Mouse (Mus musculus) gastrocnemius, postnatal 36 days (tissue): ENCODE measurements around the gene Tle3. TPM values are rescaled to one million over a fixed set of nuclear protein-coding genes. Genes with fewer than 3 reads are reported as not detected.
A peak's percentile ranks its signal among the peaks of the same experiment; 100 is the strongest.

Source experiments
- DNase-seq, 2 experiments: peaks; one replicate each; pipeline ENCODE4 v3.0.0; 2022
- intact Hi-C: fragments of 180-260 bp; cut with DNase I; formaldehyde crosslinking; loops from one replicate; pipeline ENCODE4 v1.15.1; 2025
- total RNA-seq, 2 experiments: library from RNA; stranded (reverse); gene quantifications; 2 replicates each; pipeline ENCODE4 v1.2.3; 2021

Tle3 gene
- total RNA-seq, 2 experiments from 2014 or later, result 6.3 to 7.0 TPM

DNA sequence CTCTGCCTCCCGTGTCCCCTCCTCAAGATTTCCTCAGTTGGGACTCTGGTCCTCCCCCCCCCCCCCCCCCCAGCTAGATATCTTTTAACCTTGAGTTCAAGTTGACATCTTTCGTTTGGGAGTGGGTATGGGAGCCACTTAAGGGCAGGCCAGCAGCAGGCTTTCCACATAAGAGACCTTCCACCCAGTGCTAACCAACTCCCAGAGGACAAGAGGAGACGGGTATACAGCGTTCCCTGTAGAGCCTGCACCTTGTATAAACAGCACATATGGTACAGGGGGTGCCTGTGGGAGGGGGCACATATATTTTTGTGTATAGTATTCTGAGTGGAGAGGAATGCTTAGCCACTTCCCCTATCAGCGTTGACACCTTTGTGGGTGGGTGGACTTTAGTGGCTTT, 2.8 kb downstream of the Tle3 start:
- intact Hi-C loops, result no loop called here
- DNase-seq, result no peak

DNA sequence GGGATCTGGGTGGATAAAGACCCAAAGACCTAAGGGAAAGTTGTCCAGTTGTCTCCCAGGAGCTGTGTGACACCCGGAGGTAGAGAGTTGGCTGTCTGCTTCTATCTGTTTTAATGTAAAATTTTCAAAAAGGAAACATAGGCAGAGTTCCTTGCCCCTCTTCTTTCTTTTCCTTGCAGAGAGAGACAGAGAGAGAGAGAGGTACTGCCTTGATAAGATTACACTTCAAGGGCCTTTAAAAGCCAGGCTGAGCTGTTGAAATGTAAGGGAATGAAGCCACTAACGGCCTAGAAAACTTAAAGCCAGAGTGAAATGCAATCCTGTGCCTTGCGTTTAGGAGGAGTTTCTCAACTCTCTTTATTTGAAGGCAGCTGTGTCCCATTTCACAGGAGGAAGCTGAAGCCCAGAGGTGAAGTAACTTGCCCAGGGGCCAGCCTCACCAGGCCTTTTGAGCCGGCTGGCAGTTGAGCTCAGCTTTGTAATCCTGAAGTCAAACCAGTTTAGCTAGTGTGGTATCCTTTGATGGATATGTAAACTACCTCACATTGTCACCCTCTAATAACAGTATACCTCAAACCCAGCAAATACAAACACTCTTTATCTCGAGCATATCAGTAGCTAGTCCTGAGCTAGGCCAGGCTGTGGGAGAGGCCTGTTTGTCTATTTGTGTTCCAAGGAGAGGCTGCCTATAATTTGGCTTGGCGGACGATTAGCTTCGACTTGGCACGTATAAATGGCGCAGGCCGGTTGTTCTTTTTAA, 3.8 kb downstream of the Tle3 start:
- no peak for DNase-seq
- intact Hi-C loops, result no loop called here

- no peak for DNase-seq
- intact Hi-C loops, result no loop called here
These were observed 4.5 kb downstream of the Tle3 start for GRCm38 (mm10) chr9:61376650-61377049.

- intact Hi-C loops, result no loop called here
- DNase-seq, result no peak
These were observed 5.7 kb downstream of the Tle3 start for GRCm38 (mm10) chr9:61377706-61378479.

DNA sequence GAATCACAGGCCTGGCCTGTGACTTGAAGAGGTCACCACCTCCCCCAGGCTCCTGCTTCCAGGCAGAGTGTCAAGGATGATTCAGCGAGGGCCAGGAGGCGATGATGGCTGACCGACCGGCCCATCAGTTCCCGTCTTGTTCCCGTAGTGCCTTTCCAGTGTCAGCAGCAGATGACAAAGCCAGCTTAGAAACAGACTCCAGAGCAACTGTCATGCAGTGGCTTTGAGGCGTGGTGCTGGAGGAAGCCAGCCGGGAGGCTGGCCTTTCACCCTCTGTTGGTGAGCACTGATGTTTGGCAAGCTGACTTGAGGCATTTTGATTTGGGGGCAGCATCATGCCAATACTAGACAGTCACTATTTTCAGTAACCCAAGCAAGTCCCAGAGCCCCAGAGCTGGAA, 6.3 kb downstream of the Tle3 start:
- DNase-seq, result peak; percentile 32 to 34
- intact Hi-C loops, result no loop called here

DNA sequence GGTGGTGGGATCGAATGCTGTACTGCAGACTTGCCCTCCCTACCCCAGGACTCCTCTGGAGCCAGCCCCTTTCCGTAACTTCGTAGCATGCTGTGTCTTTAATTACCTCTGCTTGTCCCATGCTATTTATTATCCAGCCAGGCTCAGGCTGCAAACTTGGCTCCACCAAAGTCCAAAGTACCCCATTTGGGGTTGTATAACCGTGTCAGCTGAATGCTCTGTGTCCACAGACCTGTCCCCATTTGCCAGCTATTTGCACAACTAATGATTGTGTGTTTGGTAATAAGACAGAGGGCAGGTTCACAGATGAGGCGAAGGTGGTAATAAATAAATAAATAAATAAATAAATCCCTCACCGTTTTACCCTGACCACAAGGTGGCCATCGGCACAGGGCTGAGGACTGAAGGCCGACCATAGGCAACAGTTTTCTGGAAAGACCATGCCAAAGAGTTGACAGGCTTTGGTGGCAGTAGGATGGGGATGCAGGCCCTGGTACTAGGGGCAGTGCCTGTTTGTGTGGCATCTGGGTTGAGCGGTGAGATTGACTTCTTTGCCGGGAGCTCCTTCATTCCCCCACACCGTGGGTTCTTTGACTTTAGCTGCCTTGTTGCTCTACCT, 7.0 kb downstream of the Tle3 start:
- intact Hi-C loops, result no loop called here

DNA sequence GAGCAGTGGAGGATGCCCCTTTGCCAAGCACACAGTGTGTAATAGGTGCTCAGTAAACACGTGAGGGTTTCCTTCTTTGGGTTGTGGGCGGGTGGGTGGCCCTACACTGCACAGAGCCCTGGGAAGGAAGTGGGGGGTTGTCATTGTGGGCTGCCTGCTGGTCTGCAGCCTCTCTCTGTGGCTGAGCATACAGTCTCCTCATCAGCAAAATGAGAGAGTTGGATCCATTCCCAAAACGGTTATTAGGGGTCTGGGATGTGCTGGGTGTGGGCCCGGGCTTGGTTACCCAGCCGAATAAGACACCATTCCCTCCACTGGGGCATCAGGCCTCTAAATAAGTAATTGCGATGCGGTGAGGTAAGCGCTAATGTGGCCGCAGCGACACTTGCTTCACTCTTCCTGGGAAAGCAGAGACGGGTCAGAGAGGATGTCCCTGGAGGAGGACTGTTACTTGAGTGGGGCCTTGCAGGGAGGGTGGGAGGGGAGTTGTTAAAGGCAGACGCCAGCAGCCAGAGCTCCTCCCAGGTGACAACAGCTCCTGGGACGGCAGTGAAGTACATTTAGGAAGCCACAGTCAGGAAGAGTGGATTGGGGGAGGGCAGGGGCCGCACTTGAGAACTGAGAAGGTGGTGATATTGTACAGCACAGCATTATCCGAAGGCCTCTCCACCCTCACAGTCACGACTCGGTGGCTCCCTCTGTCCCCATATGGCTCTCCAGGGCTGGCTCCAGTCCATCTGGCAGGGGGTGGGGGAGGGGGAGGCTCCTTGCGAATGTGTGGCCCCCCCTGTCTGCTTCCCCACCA, 8.3 kb downstream of the Tle3 start:
- DNase-seq, result no peak
- intact Hi-C loops, result no loop called here

More for the DNA sequence above, 7.0 kb downstream of the Tle3 start:
- no peak for DNase-seq

GRCm38 (mm10) chr9:61381063-61381408, 8.9 kb downstream of the Tle3 start:
- intact Hi-C loops, result no loop called here
- DNase-seq, result no peak

DNA sequence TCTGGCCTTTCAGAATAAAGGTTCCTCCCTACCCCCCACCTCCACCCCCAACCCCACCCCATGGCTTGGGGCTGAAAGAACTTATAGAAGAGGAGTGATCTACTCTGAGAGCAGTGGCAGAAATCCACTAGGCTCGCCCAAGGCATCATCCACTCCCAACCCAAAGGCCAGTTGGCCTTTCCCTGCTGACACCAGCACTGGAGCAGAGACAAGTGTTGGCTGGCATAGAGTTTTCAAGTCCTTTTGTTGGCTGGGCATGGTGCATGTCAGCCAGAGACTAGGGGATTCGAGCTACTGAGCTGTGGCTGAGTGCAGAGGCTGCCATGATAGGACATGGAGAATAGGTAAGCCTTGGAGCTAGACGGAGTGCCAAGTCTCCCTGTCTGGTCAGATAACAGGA, 9.3 kb downstream of the Tle3 start:
- intact Hi-C loops, result no loop called here
- DNase-seq, result no peak

DNA sequence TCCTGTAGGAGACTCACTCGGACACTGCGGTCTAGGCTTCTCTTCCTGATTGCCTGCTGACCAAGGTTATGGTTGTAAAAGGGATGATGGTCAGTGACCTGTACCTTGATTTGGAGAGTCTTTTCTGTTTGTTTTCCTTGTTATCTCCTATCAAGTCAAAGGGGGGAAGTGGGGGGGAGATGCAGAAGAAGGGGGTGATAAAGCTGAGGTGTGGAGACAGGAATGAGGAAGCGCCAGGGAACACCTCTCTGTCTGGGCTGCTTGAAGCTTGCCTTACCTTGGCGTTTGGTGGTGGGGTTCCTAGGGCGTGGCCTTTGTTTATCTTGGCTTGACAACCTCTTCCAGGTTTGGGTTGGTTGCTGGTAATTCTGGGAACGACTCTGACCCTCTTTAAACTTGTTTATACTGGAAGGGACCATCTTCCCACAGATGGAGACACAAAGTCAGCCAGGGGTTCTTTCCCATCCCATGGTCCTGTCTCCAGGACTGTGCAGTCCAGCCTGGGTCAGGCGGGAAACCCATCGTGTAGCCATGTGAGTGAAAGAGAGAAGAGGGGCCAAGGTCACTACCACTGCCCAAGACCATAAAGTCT, 10.5 kb downstream of the Tle3 start:
- intact Hi-C loops, result no loop called here
- no peak for DNase-seq

- intact Hi-C loops, result no loop called here
- no peak for DNase-seq
These were observed 11.9 kb downstream of the Tle3 start for GRCm38 (mm10) chr9:61384101-61384500.

- DNase-seq, result no peak
- intact Hi-C loops, result loop anchor here (5.0 kb wide), 1 partner anchor 312 kb away; no protein-coding TSS in a partner anchor
These were observed 12.7 kb downstream of the Tle3 start for GRCm38 (mm10) chr9:61384646-61385443.

GRCm38 (mm10) chr9:61385753-61386152, 13.6 kb downstream of the Tle3 start:
- intact Hi-C loops, result loop anchor here (5.0 kb wide), 1 partner anchor 312 kb away; no protein-coding TSS in a partner anchor
- DNase-seq, result no peak

- no peak for DNase-seq
- intact Hi-C loops, result loop anchor here (5.0 kb wide), 1 partner anchor 311 kb away; no protein-coding TSS in a partner anchor
These were observed 14.1 kb downstream of the Tle3 start for GRCm38 (mm10) chr9:61386314-61386713.

GRCm38 (mm10) chr9:61387797-61388196, 15.6 kb downstream of the Tle3 start:
- DNase-seq, result no peak
- intact Hi-C loops, result loop anchor here (5.0 kb wide), 1 partner anchor 310 kb away; no protein-coding TSS in a partner anchor

- intact Hi-C loops, result loop anchor here (5.0 kb wide), 1 partner anchor 309 kb away; no protein-coding TSS in a partner anchor
- no peak for DNase-seq
These were observed 16.0 kb downstream of the Tle3 start for GRCm38 (mm10) chr9:61388214-61388613.

GRCm38 (mm10) chr9:61388689-61389403, 16.7 kb downstream of the Tle3 start:
- intact Hi-C loops, result loop anchor here (5.0 kb wide), 1 partner anchor 308 kb away; no protein-coding TSS in a partner anchor
- no peak for DNase-seq

DNA sequence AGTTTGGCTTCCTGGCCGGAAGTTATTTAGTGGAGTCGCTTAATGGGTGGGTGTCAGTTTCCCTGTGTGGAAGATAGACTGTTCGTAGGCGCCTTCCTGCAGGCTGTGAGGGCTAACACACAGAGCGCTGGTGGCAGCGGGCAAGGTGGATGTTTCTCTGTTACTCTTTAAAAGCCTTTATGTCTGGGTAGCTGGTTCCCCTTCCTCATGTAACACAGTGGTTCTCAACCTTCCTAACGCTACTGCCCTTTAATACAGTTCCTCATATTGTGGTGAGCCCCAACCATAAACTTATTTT, 17.2 kb downstream of the Tle3 start:
- intact Hi-C loops, result loop anchor here (5.0 kb wide), 1 partner anchor 308 kb away; no protein-coding TSS in a partner anchor

More for the DNA sequence above, 17.2 kb downstream of the Tle3 start:
- no peak for DNase-seq
